Mouse (Mus musculus): ENCODE data around the gene Tsc22d2. TPM values are rescaled to one million over a fixed set of nuclear protein-coding genes. Genes with fewer than 3 reads are reported as not detected.
A peak's percentile ranks its signal among the peaks of the same experiment; 100 is the strongest.

Gene Tsc22d2
- polyA plus RNA-seq, 1 experiment from 2014 or later, result 12.6 TPM

DNA sequence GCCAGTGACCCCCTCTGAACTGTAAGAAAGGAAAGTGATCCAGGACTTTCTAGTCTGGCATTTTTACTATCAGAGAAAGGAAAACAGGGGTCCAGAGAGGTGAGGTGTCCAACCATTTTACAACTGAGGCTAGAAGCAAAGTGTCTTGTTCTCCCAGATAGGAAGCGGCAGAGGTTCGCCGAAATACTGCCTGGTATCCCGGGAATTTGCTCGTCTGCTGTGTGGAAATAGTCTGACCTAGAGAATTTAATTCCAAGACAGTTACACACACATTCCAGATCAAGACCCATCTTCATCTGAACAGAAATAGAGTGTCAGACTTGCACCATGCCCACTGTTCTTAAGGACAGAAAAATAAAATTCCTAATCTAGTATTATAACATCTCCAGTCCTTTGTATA is 16.0 kb upstream of the Tsc22d2 start:
- H3K27me3 ChIP-seq, result no peaks in the 10 kb centered on the region
- no peak overlapping the region for H3K27ac ChIP-seq
- WGBS, result 60% methylated on average over 5 of the region's 5 CpGs
- ATAC-seq (ENCODE audit: insufficient number of reproducible peaks, insufficient read depth, low FRiP score, low TSS enrichment, low read depth), result no peak
- no peaks in the 10 kb centered on the region for H3K9me3 ChIP-seq
- no peak overlapping the region for H3K9ac ChIP-seq (replicated peaks)
- no peak overlapping the region for H3K4me2 ChIP-seq
- no peak overlapping the region for H3K4me3 ChIP-seq (replicated peaks)
- H3K36me3 ChIP-seq, result no peaks in the 10 kb centered on the region
- no peaks in the 10 kb centered on the region for H3K4me1 ChIP-seq (replicated peaks)

- no peak overlapping the region for H3K4me2 ChIP-seq
- 57% methylated on average over 3 of the region's 3 CpGs for WGBS
- no peaks in the 10 kb centered on the region for H3K4me1 ChIP-seq (replicated peaks)
- no peaks in the 10 kb centered on the region for H3K36me3 ChIP-seq
- no peaks in the 10 kb centered on the region for H3K27me3 ChIP-seq
- no peaks in the 10 kb centered on the region for H3K9me3 ChIP-seq
- no peak overlapping the region for H3K27ac ChIP-seq
- H3K4me3 ChIP-seq (replicated peaks), result no peak overlapping the region
- H3K9ac ChIP-seq (replicated peaks), result no peak overlapping the region
- ATAC-seq (ENCODE audit: insufficient number of reproducible peaks, insufficient read depth, low FRiP score, low TSS enrichment, low read depth), result no peak
Observed at GRCm38 (mm10) chr3:58399931-58400330, 14.6 kb upstream of the Tsc22d2 start.

GRCm38 (mm10) chr3:58411669-58412068 is 2.8 kb upstream of the Tsc22d2 start:
- Histone ChIP-seq H3K4me1 (replicated peaks) (0 out of 2 replicates have a peak, but pooled peaks cover 2% of the 10 kb centered on the region), H3K36me3 (no peaks in the 10 kb centered on the region), H3K9ac (replicated peaks) (no peak overlapping the region), H3K4me2 (no peak overlapping the region), H3K27me3 (no peaks in the 10 kb centered on the region), H3K9me3 (no peaks in the 10 kb centered on the region), H3K27ac (no peak overlapping the region), H3K4me3 (replicated peaks) (no peak overlapping the region)
- ATAC-seq (ENCODE audit: insufficient number of reproducible peaks, insufficient read depth, low FRiP score, low TSS enrichment, low read depth), result no peak

DNA sequence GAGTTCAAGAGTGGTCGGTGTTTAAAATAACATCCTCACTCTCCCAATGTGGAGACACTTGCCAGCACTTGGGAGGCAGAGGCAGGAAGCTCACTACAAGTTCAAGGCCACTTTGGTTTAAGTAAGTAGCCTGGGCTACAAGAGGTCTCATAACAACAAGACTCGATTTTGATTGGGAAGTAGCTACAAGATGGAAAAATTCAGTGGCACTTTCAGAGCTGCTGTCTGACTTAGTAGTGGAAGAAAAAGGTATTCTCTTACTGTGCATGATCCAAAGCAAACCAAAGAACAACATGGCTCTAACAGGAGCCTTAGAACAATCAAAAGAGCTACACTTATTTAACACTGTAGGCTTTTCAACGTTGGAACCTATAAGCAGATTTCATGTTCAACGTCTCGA is 844 bp upstream of the Tsc22d2 start:
- Histone ChIP-seq H3K27ac (peak overlapping the region; percentile 100), H3K4me2 (peak overlapping the region; percentile 100), H3K36me3 (peaks cover 7% of the 10 kb centered on the region; the same call in 1 of the 2 replicates), H3K4me1 (replicated peaks) (0 out of 2 replicates have a peak, but pooled peaks cover 2% of the 10 kb centered on the region), H3K4me3 (replicated peaks) (peak overlapping the region; percentile 97), H3K27me3 (no peaks in the 10 kb centered on the region), H3K9me3 (no peaks in the 10 kb centered on the region), H3K9ac (replicated peaks) (peak overlapping the region; percentile 98; the same call in 1 of the 2 replicates)
- no peak for ATAC-seq (ENCODE audit: insufficient number of reproducible peaks, insufficient read depth, low FRiP score, low TSS enrichment, low read depth)
- WGBS, result 49% methylated on average over 5 of the region's 5 CpGs

DNA sequence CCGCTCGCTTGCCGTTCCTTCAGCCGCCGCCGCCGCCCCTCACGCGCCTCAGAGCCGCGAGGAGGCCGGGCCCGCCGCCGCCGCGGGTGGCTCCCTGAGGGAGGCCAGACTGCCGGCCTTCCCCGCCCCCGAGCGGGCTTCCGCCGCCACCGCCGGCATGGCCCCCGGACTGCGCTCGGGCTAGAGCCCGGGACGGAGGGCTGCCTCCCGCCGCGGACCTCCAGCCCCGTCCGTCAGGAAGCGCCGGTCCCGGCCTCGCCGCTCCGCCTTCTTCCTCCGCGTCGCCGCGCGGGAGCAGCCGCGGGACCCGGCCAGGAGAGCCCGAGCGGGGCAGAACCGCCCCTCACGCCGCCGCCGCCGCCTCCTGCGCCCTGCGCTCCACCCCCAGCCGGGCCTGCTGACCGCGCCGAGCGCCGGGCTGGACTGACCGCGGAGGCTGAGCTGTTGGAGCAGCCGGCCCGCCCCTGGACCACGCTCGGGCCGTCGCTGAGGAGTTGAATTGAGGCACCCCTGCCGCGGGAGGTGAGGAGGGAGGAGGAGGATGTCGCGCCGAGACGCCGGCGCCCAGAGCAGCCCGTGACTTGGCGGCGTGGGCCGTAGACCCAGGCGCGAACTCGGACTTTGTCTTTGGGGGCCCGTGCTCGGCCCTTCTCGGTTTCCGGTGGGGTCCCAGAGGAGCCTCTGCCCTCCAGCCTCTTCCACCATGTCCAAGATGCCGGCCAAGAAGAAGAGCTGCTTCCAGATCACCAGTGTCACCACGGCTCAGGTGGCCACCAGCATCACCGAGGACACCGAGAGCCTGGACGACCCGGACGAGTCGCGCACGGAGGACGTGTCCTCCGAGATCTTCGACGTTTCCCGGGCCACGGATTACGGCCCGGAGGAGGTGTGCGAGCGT is 720 bp downstream of the Tsc22d2 start:
- Histone ChIP-seq H3K27me3 (no peaks in the 10 kb centered on the region), H3K4me3 (replicated peaks) (peak overlapping the region; percentile 97), H3K9ac (replicated peaks) (peak overlapping the region; percentile 98), H3K27ac (peak overlapping the region; percentile 100), H3K4me2 (peak overlapping the region; percentile 100), H3K9me3 (no peaks in the 10 kb centered on the region), H3K4me1 (replicated peaks) (peaks cover 9% of the 10 kb centered on the region), H3K36me3 (peaks cover 7% of the 10 kb centered on the region; the same call in 1 of the 2 replicates)
- peak; percentile 49 for ATAC-seq (ENCODE audit: insufficient number of reproducible peaks, insufficient read depth, low FRiP score, low TSS enrichment, low read depth)
- under 1% methylated on average over 102 of the region's 113 CpGs for WGBS

- Histone ChIP-seq H3K4me2 (peak overlapping the region; percentile 100), H3K9ac (replicated peaks) (peak overlapping the region; percentile 98), H3K4me3 (replicated peaks) (peak overlapping the region; percentile 97), H3K27me3 (no peaks in the 10 kb centered on the region), H3K4me1 (replicated peaks) (peaks cover 11% of the 10 kb centered on the region), H3K36me3 (peaks cover 7% of the 10 kb centered on the region; the same call in 1 of the 2 replicates), H3K9me3 (no peaks in the 10 kb centered on the region), H3K27ac (peak overlapping the region; percentile 100)
- WGBS, result under 1% methylated on average over 84 of the region's 85 CpGs
- ATAC-seq (ENCODE audit: insufficient number of reproducible peaks, insufficient read depth, low FRiP score, low TSS enrichment, low read depth), result peak; percentile 71
Observed at GRCm38 (mm10) chr3:58415884-58416725, 1.6 kb downstream of the Tsc22d2 start.

DNA sequence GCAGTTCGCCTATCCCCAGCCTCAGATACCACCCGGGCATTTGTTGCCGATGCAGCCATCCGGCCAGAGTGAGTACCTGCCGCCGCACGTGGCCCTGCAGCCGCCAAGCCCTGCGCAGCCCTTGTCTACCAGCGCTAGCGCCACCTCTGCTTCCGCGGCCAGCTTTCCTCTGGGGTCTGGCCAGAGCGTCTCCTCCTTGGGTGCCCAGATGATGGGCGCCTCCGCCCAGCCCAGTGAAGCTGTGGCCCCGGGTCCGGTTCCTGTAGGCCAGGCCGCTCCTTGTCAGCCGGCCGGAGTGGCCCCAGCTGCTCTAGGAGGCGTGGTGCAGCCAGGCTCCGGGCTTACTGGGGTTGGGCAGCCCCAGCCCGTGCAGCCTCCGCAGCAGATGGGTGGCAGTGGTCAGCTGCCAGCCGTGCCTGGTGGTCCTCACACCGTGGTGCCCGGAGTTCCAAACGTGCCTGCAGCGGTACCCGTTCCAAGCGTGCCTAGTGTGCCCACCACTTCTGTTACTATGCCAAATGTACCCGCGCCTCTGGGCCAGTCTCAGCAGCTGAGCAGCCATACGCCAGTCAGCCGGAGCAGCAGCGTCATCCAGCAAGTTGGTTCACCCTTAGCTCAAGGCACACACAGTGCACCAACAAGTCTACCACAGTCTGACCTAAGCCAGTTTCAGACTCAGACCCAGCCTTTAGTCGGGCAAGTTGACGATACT is 2.4 kb downstream of the Tsc22d2 start:
- Histone ChIP-seq H3K27me3 (no peaks in the 10 kb centered on the region), H3K4me2 (peak overlapping the region; percentile 100), H3K36me3 (peaks cover 7% of the 10 kb centered on the region; the same call in 1 of the 2 replicates), H3K9me3 (no peaks in the 10 kb centered on the region), H3K4me1 (replicated peaks) (peaks cover 11% of the 10 kb centered on the region), H3K9ac (replicated peaks) (peak overlapping the region; percentile 98), H3K4me3 (replicated peaks) (peak overlapping the region; percentile 97), H3K27ac (peak overlapping the region; percentile 100)
- peak; percentile 32; the same call in 1 of the 2 replicates for ATAC-seq (ENCODE audit: insufficient number of reproducible peaks, insufficient read depth, low FRiP score, low TSS enrichment, low read depth)
- WGBS, result under 1% methylated on average over 39 of the region's 39 CpGs

DNA sequence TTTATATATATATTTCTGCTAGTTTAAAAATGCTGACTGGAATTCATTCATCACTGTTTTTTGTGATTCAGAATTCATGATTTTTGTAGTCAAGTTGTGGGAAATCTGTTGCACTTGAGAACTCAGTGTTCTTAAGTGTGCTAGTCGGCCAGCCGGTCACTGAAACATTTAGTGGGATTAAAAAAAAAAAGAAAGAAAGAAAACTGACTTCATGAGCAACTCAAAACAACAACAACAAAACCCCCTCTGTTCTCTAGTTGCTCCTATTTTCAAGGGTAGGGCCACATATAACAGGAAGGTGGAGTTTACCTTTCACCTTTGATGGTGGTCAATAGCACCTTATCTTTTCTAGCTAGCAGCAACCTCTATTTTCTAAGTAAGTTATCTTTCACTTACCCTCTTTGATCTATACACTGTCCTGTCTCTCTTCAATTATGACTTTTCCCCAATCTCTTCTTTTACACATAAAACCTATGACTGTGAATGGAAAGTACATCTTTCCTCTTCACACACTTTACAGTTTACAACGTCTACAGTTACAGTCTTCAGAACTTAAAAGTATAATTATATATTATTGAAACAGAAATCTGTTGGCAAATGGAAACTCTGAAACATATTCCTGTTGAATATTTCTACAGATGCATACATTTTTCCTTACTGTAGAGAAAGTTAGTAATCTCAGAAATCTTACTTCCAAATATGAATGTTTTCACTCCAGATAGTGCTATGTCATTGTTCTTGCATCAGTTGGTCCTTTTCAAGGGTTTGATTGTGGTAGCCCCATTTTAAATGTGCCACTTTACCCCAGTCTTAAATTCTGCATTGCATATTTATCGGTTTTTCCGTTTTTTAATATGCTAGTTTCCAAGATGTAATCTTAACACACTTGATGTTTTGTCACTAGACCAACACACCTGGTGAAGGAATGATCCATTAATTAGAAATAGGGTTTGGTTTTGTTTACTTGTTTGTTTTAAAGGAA is 4.5 kb downstream of the Tsc22d2 start:
- Histone ChIP-seq H3K9me3 (no peaks in the 10 kb centered on the region), H3K36me3 (peaks cover 7% of the 10 kb centered on the region; the same call in 1 of the 2 replicates), H3K4me3 (replicated peaks) (peak overlapping the region; percentile 97), H3K27ac (no peak overlapping the region), H3K27me3 (no peaks in the 10 kb centered on the region), H3K4me1 (replicated peaks) (peaks cover 12% of the 10 kb centered on the region), H3K9ac (replicated peaks) (no peak overlapping the region), H3K4me2 (peak overlapping the region; percentile 100)
- WGBS, result 41% methylated on average over 5 of the region's 5 CpGs
- no peak for ATAC-seq (ENCODE audit: insufficient number of reproducible peaks, insufficient read depth, low FRiP score, low TSS enrichment, low read depth)

GRCm38 (mm10) chr3:58428861-58429260 is 14.3 kb downstream of the Tsc22d2 start:
- 97% methylated on average over 1 of the region's 1 CpGs for WGBS
- no peak overlapping the region for H3K9ac ChIP-seq (replicated peaks)
- H3K4me1 ChIP-seq (replicated peaks), result no peaks in the 10 kb centered on the region
- no peak overlapping the region for H3K27ac ChIP-seq
- no peaks in the 10 kb centered on the region for H3K9me3 ChIP-seq
- no peak overlapping the region for H3K4me3 ChIP-seq (replicated peaks)
- H3K4me2 ChIP-seq, result no peak overlapping the region
- no peak for ATAC-seq (ENCODE audit: insufficient number of reproducible peaks, insufficient read depth, low FRiP score, low TSS enrichment, low read depth)
- H3K36me3 ChIP-seq, result no peaks in the 10 kb centered on the region
- H3K27me3 ChIP-seq, result no peaks in the 10 kb centered on the region

GRCm38 (mm10) chr3:58434414-58434813 is 19.9 kb downstream of the Tsc22d2 start:
- H3K27ac ChIP-seq, result no peak overlapping the region
- H3K4me1 ChIP-seq (replicated peaks), result no peaks in the 10 kb centered on the region
- no peak overlapping the region for H3K4me2 ChIP-seq
- 91% methylated on average over 2 of the region's 2 CpGs for WGBS
- H3K4me3 ChIP-seq (replicated peaks), result no peak overlapping the region
- no peak for ATAC-seq (ENCODE audit: insufficient number of reproducible peaks, insufficient read depth, low FRiP score, low TSS enrichment, low read depth)
- H3K27me3 ChIP-seq, result no peaks in the 10 kb centered on the region
- no peak overlapping the region for H3K9ac ChIP-seq (replicated peaks)
- H3K9me3 ChIP-seq, result no peaks in the 10 kb centered on the region
- H3K36me3 ChIP-seq, result peaks cover 6% of the 10 kb centered on the region; the same call in 1 of the 2 replicates

Data from limb, embryonic 12.5 days (tissue).